28 mouse cellular contexts compared by ENCODE assay signal in the genomic region with DNA sequence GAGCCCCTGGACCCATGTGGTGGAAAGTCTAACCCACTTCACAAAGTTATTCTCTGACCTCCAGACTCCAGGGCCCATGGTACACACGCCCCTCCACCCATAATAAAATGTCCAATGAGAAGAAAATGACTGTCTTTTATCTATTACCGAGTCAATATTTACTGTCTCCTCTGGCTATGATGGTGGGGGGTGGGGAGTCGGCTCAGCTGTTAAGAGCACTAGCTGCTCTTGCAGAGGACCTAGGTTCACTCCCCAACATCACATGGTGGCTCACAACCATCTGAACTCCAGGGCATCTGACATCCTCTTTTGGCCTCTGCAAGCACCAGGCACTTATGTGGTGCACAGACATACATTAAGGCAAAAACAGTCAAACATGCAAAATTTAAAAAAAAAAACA.
A peak's percentile ranks its signal among the peaks of the same experiment; 100 is the strongest.
DNase-seq lines count a peak whose midpoint lies in the region; ATAC-seq and TF ChIP-seq lines count a peak whose summit lies in the region.
"Had no signal": no experiment of that assay in that cellular context is flagged by ENCODE, and none has a peak within 500 bp of the region (broad histone marks: within the 10 kb centered on the region; RNA-seq: fewer than 3 reads in every experiment).

No protein-coding gene starts in this region.

- H3K4me3 ChIP-seq in liver, embryonic 11.5 days (ENCODE audit: low read depth, low read length) = no peak overlapping the region
- H3K4me3 ChIP-seq in lung, embryonic 16.5 days (ENCODE audit: low read length) = no peak overlapping the region
- H3K4me3 ChIP-seq in liver, postnatal 0 days (ENCODE audit: low read depth, low read length) = no peak overlapping the region
- no peak overlapping the region for H3K4me3 ChIP-seq in heart, adult 2 months
- H3K4me3 ChIP-seq: embryonic facial prominence, embryonic 10.5 days; embryonic facial prominence, embryonic 13.5 days; erythroblast, embryonic 14.5 days; forebrain, embryonic 12.5 days; forebrain, embryonic 15.5 days; heart, embryonic 13.5 days had no signal

- intact Hi-C loops in heart, adult 2 months (cut with DNase I) = no loop called here

- H3K4me2 ChIP-seq in liver, embryonic 11.5 days = no peak overlapping the region
- H3K4me2 ChIP-seq in lung, embryonic 16.5 days (ENCODE audit: low read depth, low read length) = no peak overlapping the region
- no peak overlapping the region for H3K4me2 ChIP-seq in liver, postnatal 0 days (ENCODE audit: low read depth, low read length)
- H3K4me2 ChIP-seq: forebrain, embryonic 15.5 days; hindbrain, embryonic 14.5 days had no signal

- 53% methylated on average over 3 of the region's 3 CpGs for WGBS in liver, embryonic 11.5 days
- WGBS in lung, embryonic 16.5 days = 30% methylated on average over 3 of the region's 3 CpGs
- 52% methylated on average over 3 of the region's 3 CpGs for WGBS in liver, postnatal 0 days (ENCODE audit: insufficient replicate concordance)
- 73% methylated on average over 3 of the region's 3 CpGs for WGBS in heart, adult 2 months

- H3K36me3 ChIP-seq in liver, embryonic 11.5 days (ENCODE audit: control insufficient read depth, insufficient read depth, low read length) = no peaks in the 10 kb centered on the region
- no peaks in the 10 kb centered on the region for H3K36me3 ChIP-seq in lung, embryonic 16.5 days (ENCODE audit: control insufficient read depth, insufficient read depth, low read length)
- no peaks in the 10 kb centered on the region for H3K36me3 ChIP-seq in liver, postnatal 0 days (replicated peaks; ENCODE audit: insufficient read depth, low read length)
- no peaks in the 10 kb centered on the region for H3K36me3 ChIP-seq in heart, adult 2 months (ENCODE audit: control insufficient read depth, insufficient read depth, low read length)
- H3K36me3 ChIP-seq: embryonic facial prominence, embryonic 13.5 days; forebrain, embryonic 12.5 days; forebrain, embryonic 15.5 days; heart, embryonic 13.5 days had no signal

- H3K4me1 ChIP-seq in liver, embryonic 11.5 days (replicated peaks; ENCODE audit: control insufficient read depth, insufficient read depth, low read length) = peaks cover 28% of the 10 kb centered on the region
- peaks cover 49% of the 10 kb centered on the region for H3K4me1 ChIP-seq in lung, embryonic 16.5 days (replicated peaks; ENCODE audit: control insufficient read depth, insufficient read depth, low read length)
- peaks cover 25% of the 10 kb centered on the region for H3K4me1 ChIP-seq in liver, postnatal 0 days (ENCODE audit: insufficient read depth)
- H3K4me1 ChIP-seq in heart, adult 2 months (ENCODE audit: control insufficient read depth, insufficient read depth, low read length) = peaks cover 8% of the 10 kb centered on the region

- DNase-seq in liver = peak; percentile 40
- DNase-seq in liver, embryonic 11.5 days (ENCODE audit: low spot score) = no peak
- DNase-seq in lung, postnatal 25 days (ENCODE audit: low spot score) = no peak
- no peak for DNase-seq in liver, postnatal 0 days
- no peak for DNase-seq in retina, postnatal 1 day
- no peak for DNase-seq in heart, adult 2 months
- DNase-seq: adrenal gland, adult 2 months; adrenal gland, postnatal 14 days; B cell, adult 2 months; cerebellum, adult 11-12 months; cerebellum, adult 8-10 months; cerebellum, postnatal 10 days; cerebellum, postnatal 36 days; gastrocnemius, postnatal 25 days; heart, adult 18-20 months; heart, postnatal 14 days; heart, postnatal 4 days had no signal

- no peaks in the 10 kb centered on the region for H3K9me3 ChIP-seq in liver, embryonic 11.5 days (ENCODE audit: control insufficient read depth, low read length)
- no peaks in the 10 kb centered on the region for H3K9me3 ChIP-seq in lung, embryonic 16.5 days (ENCODE audit: control insufficient read depth, low read length)
- no peaks in the 10 kb centered on the region for H3K9me3 ChIP-seq in liver, postnatal 0 days (ENCODE audit: low read length)
- H3K9me3 ChIP-seq: embryonic facial prominence, embryonic 10.5 days; embryonic facial prominence, embryonic 13.5 days; forebrain, embryonic 12.5 days; forebrain, embryonic 15.5 days; G1E; heart, embryonic 10.5 days; heart, embryonic 13.5 days had no signal

- no peak for TF ChIP-seq EP300 in liver, postnatal 0 days (IDR thresholded peaks at IDR 0.05; ENCODE audit: low read depth)
- TF ChIP-seq EP300 in heart, adult 2 months (IDR thresholded peaks at IDR 0.05; ENCODE audit: insufficient read depth, low read depth, low read length) = no peak

- TF ChIP-seq POLR2A in heart, adult 2 months (IDR thresholded peaks at IDR 0.05; ENCODE audit: insufficient read depth, low read depth, low read length) = no peak

- H3K27me3 ChIP-seq in liver, embryonic 11.5 days (replicated peaks; ENCODE audit: control insufficient read depth, insufficient read depth, low read length) = no peaks in the 10 kb centered on the region
- no peaks in the 10 kb centered on the region for H3K27me3 ChIP-seq in lung, embryonic 16.5 days (ENCODE audit: control insufficient read depth, insufficient read depth, low read depth, low read length)
- no peaks in the 10 kb centered on the region for H3K27me3 ChIP-seq in liver, postnatal 0 days (ENCODE audit: insufficient read depth, low read length)
- H3K27me3 ChIP-seq in heart, adult 2 months (ENCODE audit: control insufficient read depth, insufficient read depth, low read length) = no peaks in the 10 kb centered on the region
- H3K27me3 ChIP-seq: embryonic facial prominence, embryonic 13.5 days; forebrain, embryonic 12.5 days; forebrain, embryonic 15.5 days; heart, embryonic 13.5 days; Patski had no signal

- no peak overlapping the region for H3K27ac ChIP-seq in liver, embryonic 11.5 days (ENCODE audit: low read depth, low read length)
- peak overlapping the region; percentile 95; the same call in 1 of the 2 replicates for H3K27ac ChIP-seq in lung, embryonic 16.5 days (ENCODE audit: low read length)
- H3K27ac ChIP-seq in liver, postnatal 0 days (ENCODE audit: low read depth) = peak overlapping the region; percentile 6; the same call in 1 of the 2 replicates
- H3K27ac ChIP-seq in heart, adult 2 months = no peak overlapping the region
- H3K27ac ChIP-seq: forebrain, embryonic 12.5 days; forebrain, embryonic 15.5 days; heart, embryonic 13.5 days; hindbrain, embryonic 14.5 days had no signal

- no peaks in the 10 kb centered on the region for H3K79me2 ChIP-seq in heart, adult 2 months (replicated peaks; ENCODE audit: control insufficient read depth, insufficient read depth, low read length)

- no peak overlapping the region for H3K9ac ChIP-seq in liver, embryonic 11.5 days (ENCODE audit: low read depth, low read length)
- no peak overlapping the region for H3K9ac ChIP-seq in lung, embryonic 16.5 days (ENCODE audit: low read length)
- no peak overlapping the region for H3K9ac ChIP-seq in liver, postnatal 0 days (replicated peaks)
- H3K9ac ChIP-seq in heart, adult 2 months (ENCODE audit: low read depth, low read length) = no peak overlapping the region
- H3K9ac ChIP-seq: embryonic facial prominence, embryonic 13.5 days; forebrain, embryonic 12.5 days; forebrain, embryonic 15.5 days; hindbrain, embryonic 14.5 days had no signal

- TF ChIP-seq CTCF in liver, postnatal 0 days (IDR thresholded peaks at IDR 0.05; ENCODE audit: low read depth) = no peak
- no peak for TF ChIP-seq CTCF in heart, adult 2 months (IDR thresholded peaks at IDR 0.05)

- ATAC-seq in liver, embryonic 11.5 days (replicated peaks; ENCODE audit: low FRiP score) = no peak
- ATAC-seq in lung, embryonic 16.5 days (ENCODE audit: low read depth) = no peak
- ATAC-seq in liver, postnatal 0 days = peak; percentile 66
- ATAC-seq: forebrain, embryonic 15.5 days; Patski had no signal

Comparison
In these comparisons a context has a peak if more than half of its experiments do, and no peak if none do; other contexts are left out.
1. H3K27ac ChIP-seq: peak in lung, embryonic 16.5 days (single experiment) and liver, postnatal 0 days (single experiment); none in liver, embryonic 11.5 days (single experiment) and heart, adult 2 months (single experiment).